Mouse (Mus musculus) megakaryocyte, embryonic 14.5 days (primary cell): ENCODE data around the gene Magi2.

ENCODE experiments used
- FLI1 ChIP-seq: IDR thresholded peaks from 2 replicates; pipeline ENCODE4 v1.6.1; 2012; ENCODE audit warnings: low read length, inconsistent platforms, mixed read lengths
- GATA1 ChIP-seq: IDR thresholded peaks from 3 replicates; pipeline ENCODE4 v1.6.1; 2012; ENCODE audit warnings: mixed read lengths, low read length, inconsistent platforms, borderline replicate concordance

DNA sequence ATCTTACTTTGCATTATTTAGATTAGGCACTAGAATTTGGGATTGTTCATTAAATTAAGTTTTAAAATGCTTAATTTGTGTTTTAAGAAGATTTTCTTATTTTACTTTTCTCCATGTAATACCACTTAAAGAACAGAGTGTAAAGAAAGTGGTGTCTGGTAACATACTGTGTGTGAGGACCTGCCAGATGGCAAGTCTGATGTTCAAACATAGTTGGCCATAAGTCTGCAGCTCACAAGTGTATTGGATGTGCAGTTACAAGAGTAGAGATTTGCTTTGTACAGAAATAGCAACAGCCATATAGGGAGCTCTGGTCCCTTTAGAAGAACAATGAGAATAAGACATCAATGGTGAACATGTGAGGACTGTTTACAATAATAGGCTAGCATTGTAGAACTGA is 15.0 kb downstream of the Magi2 start:
- TF ChIP-seq FLI1 (no peak), GATA1 (no peak)
